Mouse (Mus musculus) bone marrow, adult 2 months (tissue): ENCODE data around the gene Tec.
A peak's percentile ranks its signal among the peaks of the same experiment; 100 is the strongest.

Experiments used
- CTCF ChIP-seq: fragments of 200-500 bp; IDR thresholded peaks from 2 replicates; pipeline ENCODE4 v1.5.1; 2011; ENCODE audit warnings: low read length, control low read depth; ENCODE audit not compliant: control insufficient read depth, insufficient read depth
- POLR2A ChIP-seq: fragments of 200-500 bp; IDR thresholded peaks from 2 replicates; pipeline ENCODE4 v1.6.1; 2011; ENCODE audit warnings: low read depth, mild to moderate bottlenecking, control low read depth, low read length, borderline replicate concordance; ENCODE audit not compliant: control insufficient read depth

DNA sequence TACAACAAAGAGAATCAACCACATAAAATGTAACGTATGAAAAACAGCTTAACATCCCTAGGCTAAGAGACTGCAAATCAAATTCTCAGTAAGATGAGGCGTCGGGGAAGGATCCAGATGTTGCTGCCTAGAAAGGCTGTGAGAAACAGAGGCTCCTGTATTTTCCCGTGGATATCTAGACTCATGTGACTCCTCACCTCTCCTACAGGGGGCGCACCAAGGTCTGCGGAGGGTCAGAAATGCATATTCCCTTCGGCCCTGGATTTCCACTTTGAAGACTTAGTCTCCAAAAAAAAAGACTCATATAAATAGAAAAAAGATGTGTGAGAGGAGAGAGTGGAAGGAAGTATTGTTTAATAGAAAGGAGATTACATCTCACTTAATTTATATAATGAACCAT, 147.7 kb downstream of the Tec start:
- TF ChIP-seq CTCF (peak; percentile 55; the same call in 1 of the 2 replicates), POLR2A (no peak)
